Mouse (Mus musculus) erythroblast, adult 5-6 weeks (primary cell): ENCODE results near the gene Ptprk. TPM values are rescaled to one million over a fixed set of nuclear protein-coding genes. Genes with fewer than 3 reads are reported as not detected.

Source experiments
- ATAC-seq: replicated peaks from 2 replicates; pipeline ENCODE4 v1.8.0; 2016; ENCODE audit warnings: moderate number of reproducible peaks, mild to moderate bottlenecking, moderate TSS enrichment, inconsistent platforms; ENCODE audit not compliant: poor library complexity, low FRiP score, severe bottlenecking
- total RNA-seq, 2 experiments: library from RNA; stranded (forward) in 1 of 2; stranded (reverse) in 1 of 2; fragments of 150-400 nt in 1 of 2; fragments of 200-764, 138-1000 nt in 1 of 2; gene quantifications; 2 replicates each; pipeline versions ENCODE4 v1.2.3 to v1.2.4; 2015 to 2017; ENCODE audit warnings: low replicate concordance in 2 of 2

The Ptprk gene
- total RNA-seq, 2 experiments from 2014 or later = not detected

DNA sequence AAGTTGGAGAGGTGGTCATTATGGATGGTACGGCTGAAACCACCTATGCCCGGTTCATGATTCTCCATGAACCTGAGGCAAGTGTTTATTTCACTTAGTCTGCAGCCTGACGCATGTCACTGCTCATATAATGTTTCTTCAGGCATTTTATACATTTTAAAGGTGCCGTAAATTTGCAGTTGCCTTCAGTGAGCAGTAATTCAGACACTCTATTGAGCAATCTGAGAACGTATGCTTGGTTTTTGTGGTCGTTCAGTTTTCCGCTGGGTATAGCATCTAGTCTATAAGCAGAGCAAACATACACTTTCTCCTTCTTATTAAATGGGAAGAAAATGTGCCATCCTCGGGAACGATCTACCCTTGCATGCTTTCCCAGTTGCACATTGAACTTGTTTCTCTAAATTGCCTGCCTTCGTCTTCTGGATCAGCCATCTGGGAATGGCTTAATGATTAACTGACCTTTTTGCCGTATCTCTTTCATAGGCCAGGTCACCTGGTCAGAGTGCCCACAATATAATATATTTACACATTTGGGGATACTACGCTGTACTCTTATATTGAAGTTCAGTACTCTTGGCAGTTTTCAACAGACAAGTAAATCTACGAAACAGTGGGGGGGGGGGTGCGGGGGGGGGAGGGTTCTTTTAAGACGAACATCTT lies 313.1 kb downstream of the Ptprk start:
- ATAC-seq = no peak

DNA sequence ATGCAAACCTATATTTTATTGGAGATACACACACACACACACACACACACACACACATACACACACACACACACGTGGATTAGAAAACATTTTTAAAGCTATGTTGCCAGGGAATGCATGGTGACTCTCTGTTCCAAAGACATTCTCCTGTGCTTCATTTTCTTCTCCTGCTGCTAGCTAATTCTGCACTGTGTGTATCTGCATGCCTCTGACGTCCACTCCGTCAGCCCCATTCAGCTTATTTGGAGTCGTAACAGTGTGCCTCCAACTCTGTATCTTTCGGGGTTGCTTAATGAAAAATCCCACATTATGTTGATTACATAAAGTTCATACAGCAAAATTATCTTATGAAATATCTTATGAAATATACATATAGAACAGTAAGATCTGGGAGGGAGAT lies 316.5 kb downstream of the Ptprk start:
- ATAC-seq = no peak

DNA sequence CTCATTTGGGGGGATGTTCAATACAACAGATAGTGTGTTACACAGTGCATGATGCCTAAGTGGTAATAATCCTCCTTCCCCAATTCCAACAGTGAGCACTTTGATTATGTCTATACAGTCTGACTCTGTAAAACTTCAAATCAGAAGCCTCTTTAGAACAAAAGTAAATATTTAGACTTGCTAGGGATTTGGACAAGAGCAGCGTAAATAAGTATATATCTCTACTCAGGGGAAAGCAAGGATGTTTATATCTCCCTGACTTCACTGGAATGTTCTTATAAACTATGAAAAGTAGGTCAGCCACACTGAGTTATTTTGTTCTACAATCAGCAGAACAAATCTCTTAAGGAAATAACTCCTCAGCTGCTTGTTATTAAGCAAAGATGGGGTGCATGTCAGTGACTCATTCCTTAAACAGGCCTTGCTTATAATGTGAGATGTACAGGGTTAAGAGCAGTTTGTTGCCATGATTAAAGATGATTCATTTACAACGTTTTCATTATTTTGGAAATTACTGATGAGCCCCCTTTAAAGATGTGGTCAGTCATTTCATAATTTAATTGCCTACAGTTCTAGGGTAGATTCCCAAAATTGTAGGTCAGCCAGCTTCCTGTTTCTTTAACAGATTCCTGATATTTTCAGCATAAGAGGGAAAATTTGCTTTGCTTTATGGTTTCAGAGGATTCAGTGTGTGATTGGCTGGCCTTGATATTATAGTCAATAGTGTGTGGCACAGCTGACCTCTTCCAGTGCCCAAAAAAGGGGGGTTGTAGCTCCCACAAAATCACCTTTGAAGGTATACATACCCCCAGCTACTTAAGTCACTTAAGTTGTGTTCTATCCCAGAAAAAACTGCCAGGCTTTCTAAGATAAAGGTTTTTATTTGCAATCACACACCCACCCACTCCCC lies 321.2 kb downstream of the Ptprk start:
- no peak for ATAC-seq

DNA sequence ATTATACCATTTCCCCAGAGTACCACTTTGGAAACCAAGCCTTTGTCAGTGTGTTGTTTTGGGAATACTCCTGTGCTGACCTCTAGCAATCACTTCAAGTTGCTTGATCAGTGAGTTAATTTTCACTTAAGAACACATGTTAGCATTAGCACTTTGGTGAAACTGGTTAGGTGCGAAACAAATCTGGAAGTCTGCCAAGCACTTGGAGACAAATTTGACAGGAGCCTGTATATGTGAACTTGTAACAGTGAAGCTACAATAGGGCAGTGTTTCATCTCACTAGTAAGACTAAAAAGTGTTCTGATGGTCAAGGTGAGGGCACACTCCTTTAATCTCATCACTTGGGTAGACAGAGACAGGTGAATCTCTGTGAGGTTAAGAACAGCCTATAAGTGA lies 321.9 kb downstream of the Ptprk start:
- no peak for ATAC-seq

DNA sequence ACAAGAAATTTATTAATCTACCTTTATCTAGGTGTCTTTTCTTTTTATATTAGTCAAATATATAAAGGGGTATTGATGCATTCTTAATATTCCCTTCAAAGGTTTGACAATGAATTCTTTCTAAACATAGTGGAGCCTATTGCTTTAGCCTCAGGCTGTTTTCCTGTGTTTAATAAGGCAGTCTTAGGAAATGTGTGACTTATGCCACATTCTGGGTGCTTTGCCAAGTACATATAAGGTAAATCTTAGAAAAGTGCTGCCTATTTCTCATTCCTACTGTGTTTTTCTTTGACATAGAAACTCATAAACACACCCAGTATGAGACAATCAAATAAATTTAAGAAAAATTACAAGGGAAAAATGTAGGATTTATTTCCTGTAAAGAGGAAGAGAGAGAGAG lies 327.2 kb downstream of the Ptprk start:
- ATAC-seq = no peak

DNA sequence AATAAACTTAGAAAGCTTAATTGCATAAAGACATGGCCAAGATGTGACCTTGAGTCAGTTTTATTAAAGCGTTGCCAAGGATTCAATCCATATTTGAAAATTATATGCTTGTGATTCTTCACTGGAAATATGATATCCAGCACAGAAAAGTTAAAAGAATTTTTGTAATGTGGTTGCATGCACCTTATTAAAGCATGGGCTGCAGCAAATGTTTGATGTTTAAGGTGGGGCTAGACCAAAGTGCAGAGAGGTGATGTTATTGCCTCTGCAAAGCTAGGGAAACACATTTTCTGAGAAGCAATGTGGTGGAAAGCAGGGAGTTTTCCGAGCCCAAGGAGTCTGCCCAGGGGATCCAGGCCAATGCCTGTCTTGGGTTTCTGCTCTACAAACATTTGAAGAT lies 334.4 kb downstream of the Ptprk start:
- ATAC-seq = no peak

DNA sequence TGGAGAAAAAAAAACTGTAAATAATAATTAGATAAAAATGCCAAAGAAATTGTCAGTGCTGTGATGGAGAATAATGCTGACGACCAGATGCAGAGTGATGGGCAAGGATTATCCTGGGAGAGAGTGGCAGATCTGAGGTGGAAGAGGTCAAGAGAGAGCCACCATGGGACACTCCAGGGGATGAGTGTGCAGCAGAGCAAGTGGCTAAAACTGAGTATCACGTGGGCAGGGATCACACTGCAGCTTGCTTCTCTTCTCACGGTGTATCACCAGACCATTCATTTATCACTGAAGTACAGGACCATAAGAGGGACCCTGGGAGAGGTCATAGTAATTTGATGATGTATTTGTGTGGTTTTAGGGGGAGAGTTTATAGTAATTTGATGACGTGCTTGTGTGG lies 340.2 kb downstream of the Ptprk start:
- no peak for ATAC-seq

DNA sequence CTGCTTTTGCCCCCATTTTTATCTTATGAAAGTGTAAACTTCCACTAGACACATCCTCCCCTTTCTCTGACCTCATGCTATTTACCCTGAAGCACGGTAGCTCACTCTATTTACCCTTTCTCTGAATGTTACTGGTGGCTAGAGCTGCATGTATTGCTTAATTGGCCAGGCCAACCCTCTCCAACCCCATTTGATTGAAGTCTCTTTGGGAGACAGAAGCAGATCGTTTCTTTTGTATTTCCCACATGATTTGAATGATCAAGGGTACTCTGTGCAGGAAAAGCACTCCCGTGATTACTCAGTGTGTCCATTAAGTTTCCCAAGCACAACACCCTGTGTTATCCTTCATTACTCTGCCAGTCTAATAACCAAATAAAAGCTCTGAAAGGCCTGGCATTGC lies 348.0 kb downstream of the Ptprk start:
- no peak for ATAC-seq

DNA sequence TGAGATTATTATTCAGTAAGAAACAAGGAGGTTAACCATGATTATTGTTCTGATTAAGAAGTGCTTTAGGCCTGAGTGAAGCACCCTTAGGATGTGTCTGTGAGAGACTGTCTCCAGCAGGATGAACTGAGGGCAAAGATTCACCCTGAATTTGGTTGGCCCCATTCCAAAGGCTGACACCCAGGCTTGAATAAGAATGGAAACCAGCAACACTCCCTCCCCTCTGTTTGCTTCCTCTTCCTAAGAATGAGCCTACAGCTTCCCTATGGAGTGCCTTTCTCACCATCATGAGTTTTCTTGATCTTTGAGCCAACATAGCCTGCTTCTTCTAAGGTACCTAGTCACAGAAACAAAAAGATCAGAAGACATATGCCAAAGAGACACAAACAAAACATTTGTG lies 350.8 kb downstream of the Ptprk start:
- ATAC-seq = no peak

DNA sequence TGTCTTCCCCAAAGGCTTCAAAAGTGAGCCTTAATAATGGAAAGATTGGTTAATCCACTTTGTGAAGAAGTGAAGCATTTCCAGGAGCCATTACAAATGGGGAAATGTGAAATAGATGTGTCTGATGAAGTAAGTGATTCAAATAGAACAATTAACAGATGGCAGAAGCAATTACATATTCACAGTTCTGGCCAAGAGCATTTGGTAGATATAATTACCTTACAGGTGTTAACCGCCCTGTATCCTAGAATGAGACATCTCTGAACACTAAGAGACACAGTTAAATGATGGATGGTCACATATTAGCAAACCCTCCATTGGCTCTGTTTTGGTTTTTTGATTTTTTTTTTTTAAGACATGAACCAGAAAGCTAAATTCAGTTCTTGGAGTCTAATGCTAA lies 361.5 kb downstream of the Ptprk start:
- no peak for ATAC-seq

DNA sequence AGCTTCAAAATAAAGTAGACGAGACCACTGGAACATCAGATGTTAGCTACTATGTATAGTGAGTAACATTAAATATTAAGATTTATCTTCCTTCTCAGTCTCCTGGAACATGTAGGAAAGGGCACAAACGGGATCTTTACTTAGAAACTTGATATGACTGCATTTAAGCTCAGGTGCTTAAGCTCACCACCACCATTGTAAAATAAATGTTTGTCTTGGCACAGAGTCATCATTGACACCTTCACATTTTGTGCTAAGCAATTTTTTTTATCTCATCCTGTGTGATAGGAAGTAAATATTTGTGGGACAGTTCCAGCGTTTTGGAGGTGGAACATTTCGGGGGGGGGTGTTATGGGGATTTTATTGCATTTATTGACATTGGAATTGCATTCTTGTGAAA lies 375.2 kb downstream of the Ptprk start:
- ATAC-seq = no peak

DNA sequence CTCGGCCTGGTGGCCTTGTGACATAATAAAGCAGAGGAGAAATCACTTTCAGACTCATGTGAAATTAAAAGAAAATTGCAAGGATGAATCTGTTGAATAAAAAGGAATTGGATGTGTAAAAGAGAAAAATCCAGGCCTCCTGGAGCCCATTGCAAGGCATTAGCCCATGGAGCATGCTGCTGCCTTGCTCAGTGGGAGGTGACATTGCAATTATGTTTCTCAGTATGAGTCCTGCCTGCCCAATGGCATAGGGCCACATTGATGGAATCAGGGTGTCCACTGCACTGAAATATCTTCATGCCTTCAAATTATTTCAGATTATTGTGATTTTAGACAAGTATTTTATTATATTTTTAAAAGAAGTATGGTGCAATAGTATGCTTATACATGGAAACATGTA lies 376.0 kb downstream of the Ptprk start:
- no peak for ATAC-seq

DNA sequence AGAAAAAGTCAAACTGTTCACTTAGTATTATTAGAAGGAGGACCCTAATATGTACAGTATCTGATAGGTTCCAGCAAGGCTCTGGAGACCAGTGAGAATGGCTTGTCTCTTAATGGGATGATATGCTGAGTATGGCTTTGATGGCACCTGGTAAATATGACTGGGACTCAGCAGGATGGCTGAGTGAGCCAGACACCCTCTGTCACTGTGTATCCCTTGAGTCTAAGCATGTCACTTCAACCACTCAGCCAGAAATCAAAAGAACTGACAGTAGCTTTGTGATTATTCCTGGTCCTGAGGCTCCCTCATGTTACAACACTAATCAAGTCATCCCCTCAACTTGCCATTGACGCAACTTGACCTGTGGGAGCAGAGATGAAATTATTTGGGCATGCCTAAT lies 383.4 kb downstream of the Ptprk start:
- no peak for ATAC-seq

DNA sequence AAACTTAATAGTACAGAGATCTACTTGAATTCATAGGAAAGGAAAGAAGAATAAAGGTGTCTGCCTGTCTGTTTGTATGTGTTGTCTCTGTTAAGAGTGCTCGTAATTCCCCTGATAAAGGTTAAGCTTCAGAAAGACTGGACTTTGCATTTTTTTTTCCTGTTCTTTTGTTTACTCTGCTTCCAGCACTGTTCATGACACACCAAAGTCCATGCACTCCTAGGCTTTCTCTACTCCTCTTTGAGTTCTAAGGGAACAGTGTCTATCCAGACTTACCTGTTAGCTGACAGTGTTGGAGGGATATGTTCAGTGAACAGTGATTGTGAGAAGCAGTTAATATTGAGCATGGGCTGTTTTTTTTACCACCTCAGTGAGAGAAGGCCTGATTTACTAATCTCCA lies 385.3 kb downstream of the Ptprk start:
- ATAC-seq = no peak

DNA sequence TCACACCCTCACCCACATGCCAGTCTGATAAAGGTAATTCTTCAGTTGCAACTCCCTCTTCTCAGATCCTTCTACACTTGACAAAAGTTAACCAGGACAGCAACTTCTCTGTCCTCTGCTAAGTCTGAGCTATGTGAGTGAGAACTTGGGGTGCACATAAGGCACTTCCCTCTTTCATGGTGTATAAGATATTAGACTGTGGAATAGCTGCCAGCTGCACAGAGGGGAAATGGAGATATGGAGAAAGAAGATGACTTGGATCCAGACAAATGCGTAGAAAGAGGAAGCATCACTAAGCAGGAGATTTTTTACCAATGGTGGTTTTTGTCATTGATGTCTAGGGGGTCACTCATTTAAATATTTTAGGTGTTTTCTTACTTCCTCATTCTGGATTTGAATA lies 389.1 kb downstream of the Ptprk start:
- no peak for ATAC-seq

DNA sequence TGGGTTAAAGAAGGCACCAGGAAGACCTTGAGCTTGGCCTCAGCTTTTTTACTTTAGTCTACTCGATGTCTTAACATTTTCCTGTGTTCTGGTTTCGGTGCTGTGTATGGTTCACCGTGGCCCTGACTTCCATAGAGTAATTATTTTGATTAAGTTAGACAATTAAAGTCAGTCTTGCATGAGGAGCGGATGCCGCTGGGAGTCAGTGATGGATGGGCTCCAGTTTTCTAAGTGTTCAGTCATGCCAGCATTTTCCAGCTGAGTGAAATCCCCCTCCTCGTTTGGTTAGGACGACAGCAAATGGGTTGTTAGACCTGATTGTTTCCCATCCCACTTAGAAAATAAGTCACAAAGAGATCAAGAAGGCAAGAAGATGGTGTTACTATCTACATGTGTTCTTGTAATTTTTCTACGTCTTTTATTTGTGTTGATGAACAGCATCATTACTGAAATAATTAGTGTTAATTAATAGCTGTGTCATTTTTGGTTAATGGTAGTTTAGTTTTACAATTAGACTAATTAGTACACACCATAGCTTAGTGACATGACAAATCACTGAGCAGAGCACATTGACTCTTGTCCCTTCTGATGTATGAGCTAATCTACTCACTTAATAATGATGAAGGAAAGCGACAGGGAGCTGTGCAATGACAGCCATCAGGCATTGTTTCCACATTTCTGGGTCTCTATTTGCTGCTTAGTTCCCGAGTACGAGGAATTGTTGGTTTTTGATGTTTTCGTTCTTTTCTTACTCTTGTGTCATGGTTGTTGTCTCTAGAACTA lies 390.3 kb downstream of the Ptprk start:
- ATAC-seq = no peak

DNA sequence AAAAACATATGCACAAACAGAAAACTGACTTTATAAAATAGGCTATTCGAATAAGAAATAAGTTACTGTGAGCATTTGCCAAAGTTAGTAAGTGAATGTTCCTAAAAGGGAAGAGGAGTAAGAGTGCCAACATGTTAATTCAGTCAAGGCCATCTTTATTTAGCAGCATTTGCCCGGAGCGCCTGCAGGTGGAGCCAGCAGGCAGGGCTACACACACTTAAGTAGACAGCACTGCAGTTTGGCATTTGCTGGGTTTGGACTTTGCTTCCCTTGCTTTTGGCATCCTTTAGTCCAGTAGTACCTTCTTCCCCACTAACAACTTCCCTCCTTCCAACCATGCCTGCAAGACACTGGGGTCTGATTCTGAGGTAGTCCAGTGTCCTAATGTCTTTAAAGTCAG lies 411.0 kb downstream of the Ptprk start:
- ATAC-seq = no peak

DNA sequence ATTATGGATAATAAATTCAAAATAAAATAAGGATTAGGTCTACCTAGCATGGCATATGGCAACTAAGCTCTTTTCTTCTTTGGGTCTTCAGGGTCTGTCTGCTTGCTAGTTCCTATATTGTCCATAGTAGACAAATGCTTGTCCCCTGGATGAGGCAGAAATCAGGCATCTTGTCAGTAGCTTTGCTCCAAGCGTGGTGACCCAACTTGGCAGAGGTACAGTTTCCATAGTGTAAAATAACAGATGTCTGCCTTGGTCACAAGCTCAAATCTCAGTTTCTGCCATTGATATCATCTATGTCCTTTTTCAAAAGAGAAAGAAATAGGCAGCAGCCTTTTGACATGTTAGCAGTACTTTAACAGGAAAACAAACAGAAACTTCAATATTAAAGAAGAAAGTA lies 416.4 kb downstream of the Ptprk start:
- ATAC-seq = no peak

DNA sequence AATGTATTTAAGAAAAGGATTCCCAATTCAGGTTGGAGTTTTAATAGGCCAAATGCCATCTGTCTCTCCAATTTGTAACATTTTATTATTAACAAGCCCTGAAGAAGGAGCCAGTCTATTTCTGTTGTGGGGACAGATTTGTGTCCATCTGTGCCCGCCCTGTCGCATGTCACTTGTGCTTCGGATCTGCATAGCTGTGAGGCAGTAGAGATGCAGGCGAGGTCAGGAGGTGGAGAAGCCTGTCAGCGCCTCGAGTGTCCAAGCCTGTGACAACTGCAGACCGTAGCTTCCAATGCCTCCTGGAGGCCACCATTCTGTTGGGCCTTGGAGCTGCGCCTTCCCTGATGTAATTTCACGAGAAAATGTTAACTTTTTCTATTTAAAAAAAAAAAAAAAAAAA lies 417.6 kb downstream of the Ptprk start:
- ATAC-seq = no peak

DNA sequence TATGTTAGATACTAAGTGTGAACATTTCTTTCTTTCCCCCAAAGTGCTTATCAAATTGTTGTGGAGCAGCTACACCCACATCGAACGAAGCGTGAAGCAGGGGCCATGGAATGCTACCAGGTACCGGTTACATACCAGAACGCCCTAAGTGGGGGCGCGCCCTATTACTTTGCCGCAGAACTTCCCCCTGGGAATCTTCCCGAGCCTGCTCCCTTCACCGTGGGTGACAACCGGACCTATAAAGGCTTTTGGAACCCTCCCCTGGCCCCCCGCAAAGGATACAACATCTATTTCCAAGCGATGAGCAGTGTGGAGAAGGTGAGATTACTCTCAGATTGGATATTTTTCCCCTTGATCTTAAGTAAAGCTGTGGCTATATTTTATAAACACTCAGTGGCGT lies 418.2 kb downstream of the Ptprk start:
- ATAC-seq = no peak
